Mouse (Mus musculus): ENCODE results near the gene Krt2.

Krt2 gene

GRCm38 (mm10) chr15:101772711-101773081, 45.3 kb downstream of the Krt2 start:
- peak; percentile 30 to 95 for DNase-seq (ENCODE audit: low spot score in 2 of 2)

GRCm38 (mm10) chr15:101772080-101772710, 45.8 kb downstream of the Krt2 start:
- peak in 1 of 2 experiments; percentile 15 for DNase-seq (ENCODE audit: low spot score in 2 of 2)

- DNase-seq (ENCODE audit: low spot score in 2 of 2), result no peak
Measured at GRCm38 (mm10) chr15:101770226-101770625, 47.7 kb downstream of the Krt2 start.

Measured in left cerebral cortex, adult 9 months (tissue).